Mouse (Mus musculus): ENCODE measurements at regions not wholly inside any gene's neighbourhood (a gene's known extent, or its start where the extent isn't known, plus 50 kb on each side); places are given as distances from the start of the nearest gene placed in this dataset.

DNA sequence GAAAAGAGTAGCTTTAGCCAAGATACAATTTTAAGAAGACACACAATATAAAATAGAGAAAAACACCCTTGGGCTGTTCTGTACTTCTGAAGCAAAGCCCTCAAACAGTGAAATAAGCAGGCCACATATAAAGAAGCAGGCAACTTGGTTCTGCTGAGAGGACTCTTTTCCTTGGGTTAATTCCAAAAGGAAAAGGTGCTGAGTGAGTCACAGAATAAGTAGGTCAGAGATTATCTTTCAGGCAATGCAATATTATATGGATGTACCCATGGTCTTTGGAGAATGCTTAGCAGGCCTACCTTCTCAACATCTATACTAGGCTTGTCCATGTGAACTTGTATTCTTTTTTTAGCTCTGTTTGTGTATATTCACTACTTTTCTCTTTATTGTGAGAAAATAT is 854.8 kb downstream of the H2al1n start:
- no peak for TF ChIP-seq POLR2A (IDR thresholded peaks at IDR 0.05; ENCODE audit: borderline replicate concordance, insufficient read depth, low read length)
- TF ChIP-seq CTCF (IDR thresholded peaks at IDR 0.05; ENCODE audit: borderline replicate concordance, insufficient read depth, low read depth, low read length) = no peak
